Mouse (Mus musculus): ENCODE measurements around the gene Arid1b.

Gene Arid1b

DNA sequence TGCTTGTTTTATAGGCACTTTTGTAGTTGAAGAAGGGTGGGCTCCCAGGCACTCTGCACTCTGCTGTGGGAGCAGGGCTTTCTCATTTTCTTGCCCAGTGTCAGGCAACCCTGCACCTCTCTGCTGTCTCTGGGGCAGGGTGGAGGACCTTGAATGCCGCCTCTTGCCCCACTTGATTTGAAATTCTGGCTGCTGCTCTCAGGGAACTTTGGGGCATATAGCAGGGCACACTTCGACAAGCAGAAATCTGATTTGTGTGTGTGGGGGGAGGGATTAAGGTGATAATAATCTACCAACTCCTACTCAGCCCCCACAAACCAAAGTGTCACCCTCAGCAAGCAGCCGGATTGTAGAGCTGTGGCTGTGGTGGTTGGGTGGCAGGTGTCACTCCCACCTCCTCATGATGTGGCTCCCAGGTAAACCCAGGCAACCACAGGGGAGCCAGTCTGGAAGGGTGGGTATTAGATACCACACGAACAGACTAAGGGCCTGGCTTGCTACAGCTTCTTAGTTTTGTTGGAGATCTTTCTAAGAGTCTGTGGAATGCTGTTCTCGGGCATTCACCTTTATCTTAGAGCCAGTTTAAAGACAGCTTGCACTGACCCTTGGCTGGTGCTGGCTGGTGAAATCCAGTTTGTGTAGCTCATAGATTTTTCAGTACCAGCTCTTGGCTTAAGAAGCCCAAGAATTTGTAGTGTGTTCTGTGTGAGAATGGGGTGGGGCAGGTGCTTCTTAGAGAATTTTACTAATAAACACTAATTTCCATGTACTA is 131.1 kb downstream of the Arid1b start:
- no peak for DNase-seq

DNA sequence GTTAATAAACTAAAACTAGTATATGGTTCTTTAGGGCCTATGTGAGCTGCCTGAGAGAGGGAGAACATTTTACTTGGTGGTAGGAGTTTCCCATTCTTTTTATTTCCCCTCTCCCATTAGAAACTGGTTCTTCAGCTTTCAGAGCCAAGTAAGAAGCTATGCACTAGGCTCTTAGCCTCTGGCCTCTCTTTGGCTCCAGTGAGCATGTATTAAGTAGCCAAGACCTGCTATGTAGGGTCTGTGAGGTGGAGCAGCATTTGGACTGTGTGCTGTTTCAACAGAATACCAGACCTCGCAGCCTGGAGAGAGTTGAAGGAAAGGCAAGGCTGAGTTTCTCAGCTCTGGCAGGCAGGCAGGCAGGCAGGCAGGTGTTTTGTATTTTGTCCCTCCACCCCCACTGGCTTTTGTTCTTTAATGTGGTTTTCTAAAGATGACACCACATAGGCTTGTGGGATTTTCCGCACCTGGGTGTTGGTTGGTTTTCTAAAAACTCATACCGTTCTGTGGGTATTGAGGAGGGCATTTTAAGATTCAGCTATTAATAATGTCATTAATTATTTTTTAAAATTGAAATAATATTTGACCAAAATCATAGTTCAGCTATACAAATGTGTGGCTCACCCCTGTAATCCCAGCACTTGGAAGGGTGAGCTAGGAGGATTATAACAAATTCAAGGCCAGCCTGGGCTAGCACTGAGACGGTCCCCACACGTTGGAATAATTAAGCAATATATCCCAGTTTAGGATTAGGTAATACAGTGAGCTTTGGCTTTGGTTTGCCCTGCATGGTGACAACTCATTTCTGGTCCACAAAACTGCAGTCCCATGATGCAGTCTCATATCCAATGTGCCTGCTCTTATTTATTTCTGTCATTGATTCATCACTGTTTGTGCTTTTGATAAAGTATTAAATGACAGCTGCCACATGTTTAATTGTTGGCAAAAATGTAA is 132.0 kb downstream of the Arid1b start:
- no peak for DNase-seq

DNA sequence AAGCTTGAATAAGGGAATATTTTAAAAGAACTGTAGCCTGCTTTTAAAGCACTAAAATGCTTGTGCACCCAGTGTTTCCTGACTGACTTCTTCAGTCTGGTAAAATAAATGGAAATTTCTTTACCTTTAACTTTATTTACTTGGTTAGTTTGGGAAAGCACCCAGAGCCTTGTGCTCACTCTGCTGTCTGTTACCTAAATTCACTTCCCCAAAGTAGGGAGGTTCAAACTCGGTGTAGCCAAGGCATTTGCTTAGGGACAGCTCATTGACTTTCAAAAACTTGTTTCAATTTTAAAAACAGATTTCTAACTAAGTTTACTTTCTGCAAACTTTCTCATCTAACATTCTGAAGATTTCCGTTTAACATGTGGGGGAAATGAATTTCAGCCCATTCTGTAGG is 135.5 kb downstream of the Arid1b start:
- DNase-seq, result no peak

DNA sequence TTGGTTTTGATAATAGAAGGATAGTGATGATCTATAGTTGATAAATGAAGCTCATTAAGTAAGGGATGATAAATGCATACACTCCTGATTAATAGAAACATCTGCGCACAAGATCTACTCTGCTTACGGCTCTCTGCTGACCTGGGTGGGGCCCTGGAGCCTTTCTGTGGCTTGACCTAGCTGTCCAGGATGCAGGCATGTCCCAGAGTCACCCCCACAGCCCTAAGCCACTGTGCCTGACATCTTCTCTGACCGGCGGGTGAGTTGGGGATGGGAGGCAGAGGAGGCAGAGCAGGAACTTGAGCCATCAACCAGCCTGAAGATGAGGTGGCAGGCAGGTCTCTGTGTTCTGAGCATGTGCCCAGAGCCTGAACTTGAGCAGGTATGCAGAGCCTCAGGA is 136.0 kb downstream of the Arid1b start:
- DNase-seq, result no peak

DNA sequence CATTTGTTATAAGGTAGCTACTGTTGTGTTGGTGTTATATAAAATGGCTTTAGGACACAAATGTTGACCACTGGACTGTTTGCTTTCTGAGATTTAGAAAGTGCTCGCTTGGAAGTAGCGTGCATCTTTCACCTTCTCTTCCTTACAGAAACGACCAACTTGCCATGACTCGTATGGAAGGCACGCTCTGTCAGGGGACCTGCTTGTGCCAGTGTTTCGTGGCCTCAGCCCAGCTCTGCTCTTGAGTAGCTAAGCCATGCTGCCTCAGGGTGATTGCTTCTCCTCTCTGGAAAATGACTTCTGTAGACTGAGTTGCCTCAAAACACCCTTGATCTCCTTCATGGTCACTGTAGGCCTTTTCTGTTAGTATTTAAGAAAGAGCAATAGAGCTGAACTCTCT is 137.6 kb downstream of the Arid1b start:
- DNase-seq, result no peak

DNA sequence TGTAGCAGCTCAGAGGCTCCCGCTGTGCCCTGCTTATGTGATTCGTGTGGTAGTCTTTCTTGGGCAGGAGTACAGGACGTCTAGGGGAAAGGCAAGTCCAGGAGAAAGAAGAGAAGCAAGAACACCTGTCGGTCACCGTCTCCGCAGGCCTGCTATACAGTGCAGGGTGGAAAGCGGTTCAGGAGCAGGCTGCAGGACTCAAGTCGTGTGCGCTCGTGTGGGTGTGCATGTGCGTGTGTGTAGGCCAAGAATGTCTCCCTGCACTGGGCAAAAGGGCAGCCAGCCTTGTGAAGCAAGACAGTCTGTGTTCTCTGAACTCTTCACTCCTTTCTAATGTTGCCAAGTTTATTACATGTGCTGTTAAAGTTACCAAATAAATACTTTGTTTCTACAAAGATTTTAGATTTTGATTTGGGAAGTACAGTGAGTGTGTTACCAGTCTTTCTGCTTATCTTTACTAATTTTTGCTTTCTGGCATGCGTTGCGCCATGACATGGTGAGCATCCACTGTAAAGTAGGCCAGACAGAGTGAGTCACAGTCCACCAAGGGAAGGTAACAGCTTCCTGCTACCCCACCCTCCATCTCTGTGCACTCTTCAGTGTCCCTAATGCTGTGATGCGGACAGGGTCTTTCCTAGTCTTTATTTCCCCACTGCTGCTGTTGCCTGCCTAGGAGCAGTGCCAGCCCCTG is 138.3 kb downstream of the Arid1b start:
- DNase-seq, result no peak

DNA sequence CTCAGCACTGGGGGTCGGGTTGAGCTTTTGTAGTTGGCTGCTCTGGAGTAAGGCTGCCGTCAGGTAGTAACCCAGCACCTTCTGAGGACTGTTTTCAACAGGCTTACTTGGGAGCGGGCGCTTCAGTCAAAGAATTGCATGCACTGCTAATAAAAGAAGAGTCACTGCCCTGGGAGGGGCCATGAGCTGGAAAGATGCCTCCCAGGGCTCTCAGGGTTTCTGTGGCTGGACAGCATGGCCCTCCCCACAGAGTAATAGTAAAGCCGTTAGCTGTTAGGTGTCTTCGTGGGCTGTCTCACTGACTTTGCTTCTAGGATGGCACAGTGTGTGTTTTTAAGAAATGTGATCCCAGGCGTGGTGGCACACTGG is 138.8 kb downstream of the Arid1b start:
- no peak for DNase-seq

DNA sequence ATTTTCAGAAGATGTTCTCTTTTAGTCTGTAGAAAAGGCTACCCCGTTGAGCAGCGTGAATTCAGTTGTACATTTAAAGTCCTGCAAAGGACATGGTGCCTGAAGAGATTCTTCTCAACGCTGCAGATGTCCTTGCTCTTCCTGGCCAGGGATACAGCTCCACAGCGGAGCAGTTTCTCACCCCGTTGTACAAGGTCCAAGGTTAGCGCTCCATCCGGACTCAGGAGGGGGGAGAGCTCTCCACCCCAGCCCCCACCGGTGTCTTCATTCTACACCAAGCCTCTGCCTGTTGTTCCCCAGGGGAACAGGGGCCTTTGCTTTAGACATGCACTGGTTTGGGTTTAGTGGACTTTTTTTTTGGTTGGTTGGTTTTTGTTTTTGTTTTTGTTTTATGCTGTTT is 139.7 kb downstream of the Arid1b start:
- DNase-seq, result no peak

DNA sequence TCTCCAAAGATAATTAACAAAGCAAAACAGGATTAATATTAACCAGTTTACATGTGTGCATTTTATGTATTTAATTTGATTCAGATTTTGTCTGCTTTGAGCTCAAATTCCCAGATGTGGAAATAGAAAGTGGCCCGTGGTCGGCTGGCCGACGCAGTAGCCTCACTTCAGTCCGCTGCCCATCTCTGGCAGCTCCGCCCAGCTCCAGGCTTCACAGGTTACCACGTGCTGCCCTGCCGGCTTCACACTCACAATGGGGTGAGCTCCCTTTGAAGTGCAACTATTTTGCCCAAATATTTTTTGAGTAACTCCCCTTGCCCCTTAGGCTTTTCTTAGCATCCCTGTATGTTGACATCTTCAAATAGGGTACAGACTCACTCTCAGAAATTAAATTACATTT is 140.1 kb downstream of the Arid1b start:
- no peak for DNase-seq

DNA sequence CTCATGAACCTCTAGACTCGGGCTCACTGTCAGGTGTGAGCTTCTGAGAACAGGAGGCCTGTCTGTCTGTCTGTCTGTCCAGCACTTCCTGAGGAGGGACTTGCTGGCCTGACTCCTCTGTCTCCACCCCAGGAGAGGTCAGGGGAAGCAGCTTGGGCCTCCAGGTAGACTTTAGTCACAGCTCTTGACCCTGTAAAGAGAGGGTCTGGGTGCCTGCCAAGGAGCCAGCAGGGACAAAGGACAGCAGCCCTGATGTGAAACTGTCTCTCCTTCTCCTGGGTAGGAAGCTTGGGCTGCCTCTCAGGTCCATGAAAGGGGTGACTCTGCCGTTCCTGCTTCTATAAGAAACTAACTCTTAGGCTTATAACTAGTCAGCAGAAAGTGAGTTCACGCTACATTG is 143.8 kb downstream of the Arid1b start:
- DNase-seq, result no peak

DNA sequence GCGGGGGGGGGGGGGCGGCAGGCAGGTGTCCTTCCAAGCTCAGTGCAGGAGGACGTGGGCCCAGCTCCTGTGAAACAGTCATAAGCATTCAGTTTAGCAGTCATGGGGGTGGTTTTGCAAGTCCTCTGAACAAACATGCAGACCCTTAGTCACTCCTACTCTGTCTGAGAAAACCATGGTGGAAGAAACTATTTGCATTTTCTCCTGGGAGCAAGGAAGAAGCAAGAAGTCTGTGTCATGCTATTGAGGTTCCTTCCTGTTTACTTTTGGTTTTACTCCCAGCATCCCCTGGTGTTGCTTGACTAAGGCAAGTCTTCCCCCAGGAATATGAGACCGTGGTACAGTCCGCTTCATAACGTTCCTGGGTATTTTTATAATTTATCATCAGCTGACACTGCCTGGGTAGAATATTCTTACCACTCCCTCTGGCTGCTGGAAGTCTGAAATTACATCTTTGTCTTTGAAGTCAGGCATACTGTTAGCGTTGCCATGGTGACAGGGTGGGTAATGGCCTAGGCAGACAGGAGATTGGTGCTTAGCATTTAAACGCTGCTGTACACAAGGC is 144.6 kb downstream of the Arid1b start:
- peak; percentile 91 for DNase-seq

DNA sequence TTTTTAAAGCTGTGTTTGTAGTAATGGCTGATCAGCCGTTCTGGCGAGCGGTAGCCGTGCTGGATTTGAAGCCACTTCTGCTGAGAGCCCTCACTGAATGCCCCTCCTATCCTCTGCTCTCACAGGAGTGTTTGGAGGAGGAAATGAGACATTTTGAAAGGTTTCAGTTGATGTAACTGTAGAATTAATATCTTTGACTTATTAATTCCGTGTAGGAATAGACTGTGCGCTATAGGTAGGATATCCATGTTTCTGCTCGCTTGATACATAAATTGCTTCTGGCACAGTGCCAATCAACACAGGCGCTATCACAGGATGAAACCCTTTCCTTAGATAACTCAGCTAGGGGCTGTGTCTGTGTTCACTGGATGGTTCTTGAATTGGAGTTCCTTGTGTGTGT is 145.4 kb downstream of the Arid1b start:
- DNase-seq, result no peak

DNA sequence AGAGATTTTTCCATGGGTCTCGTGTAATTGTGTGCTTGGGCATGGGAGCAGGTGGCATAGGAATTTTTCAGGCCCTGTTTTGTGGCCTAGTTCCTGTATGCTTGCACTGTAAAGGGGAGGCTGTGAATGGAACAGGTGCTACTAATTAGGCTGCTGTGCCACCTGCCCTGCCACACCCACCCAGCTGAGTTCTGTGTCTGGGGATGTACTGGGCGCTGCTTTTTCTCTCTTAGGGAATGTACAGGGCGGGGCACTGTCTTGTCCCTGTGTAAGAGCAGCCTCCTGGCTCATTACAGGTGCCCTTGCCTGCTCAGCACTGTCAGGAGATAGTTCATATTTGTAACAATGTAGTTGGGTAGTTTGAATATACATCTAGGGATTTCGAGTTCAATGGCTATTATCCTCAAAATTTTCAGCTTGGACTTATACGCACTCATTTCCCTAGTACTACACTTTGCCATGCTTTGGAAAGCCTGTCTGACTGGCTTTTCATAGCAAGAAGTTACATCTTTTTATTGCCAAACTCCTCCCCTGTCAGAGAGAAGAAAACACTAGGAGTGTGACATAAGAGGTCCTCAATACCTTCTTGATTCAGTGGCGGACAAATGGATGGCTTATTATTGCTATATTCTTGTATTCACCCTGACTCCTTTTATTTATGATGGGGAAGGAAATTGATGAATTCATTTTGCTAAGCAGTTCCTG is 149.8 kb downstream of the Arid1b start:
- no peak for DNase-seq

DNA sequence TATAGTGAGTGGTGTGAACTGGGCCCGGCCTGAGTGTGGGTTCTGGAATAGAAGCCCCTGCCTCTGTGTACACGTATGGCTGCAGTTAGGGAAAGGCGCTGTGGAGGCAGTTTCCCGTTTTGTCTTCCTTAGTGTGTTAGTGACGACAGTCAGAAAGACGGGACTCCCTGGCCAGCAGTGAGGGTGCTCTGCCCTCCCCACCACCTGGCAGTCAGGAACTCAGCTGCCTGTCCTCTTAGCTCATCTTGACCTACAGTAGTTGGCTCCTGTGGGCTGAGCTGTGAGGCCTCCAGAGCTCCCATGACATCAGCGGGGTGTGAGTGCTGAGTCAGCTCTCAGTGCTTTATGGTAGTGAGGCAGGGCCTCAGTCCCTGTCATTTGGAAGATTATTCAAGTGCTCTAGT is 156.5 kb downstream of the Arid1b start:
- peak; percentile 35 for DNase-seq

DNA sequence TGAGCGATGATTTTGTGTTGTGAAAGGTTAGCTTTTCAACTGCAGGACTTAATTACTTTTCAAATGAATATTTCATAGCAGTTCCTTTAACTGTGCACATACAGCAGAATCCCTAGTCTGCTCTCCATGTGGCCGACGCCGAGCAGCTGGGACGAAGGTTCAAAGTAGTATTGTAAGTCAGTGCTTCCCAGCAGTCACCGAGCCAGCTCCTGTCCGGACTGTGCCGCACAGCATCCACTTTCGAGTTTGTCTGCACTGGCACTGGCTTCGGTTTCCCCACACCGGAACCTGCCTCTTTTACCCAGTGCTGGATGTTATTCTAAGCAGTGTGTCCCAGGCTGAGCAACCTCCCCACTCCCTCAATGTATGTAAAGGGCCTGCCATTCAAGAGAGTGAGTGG is 157.7 kb downstream of the Arid1b start:
- DNase-seq, result no peak

DNA sequence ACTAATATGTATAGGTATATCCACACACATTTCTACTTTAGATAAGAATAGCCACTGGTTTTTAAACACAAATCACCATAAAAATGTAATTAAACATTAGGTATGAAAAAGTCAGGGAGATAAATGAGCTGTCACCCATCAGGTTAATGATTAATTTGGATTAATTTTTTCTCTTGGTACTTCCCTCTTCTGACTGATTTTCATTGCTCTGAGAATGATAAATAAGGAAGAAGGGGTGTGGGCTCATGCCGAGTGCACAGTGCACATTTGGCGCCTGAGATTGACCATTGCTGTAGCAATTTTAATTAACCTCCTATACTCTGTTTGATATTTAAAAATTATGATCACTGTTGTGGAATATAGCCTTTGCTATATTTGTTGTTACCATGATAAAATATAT is 159.3 kb downstream of the Arid1b start:
- DNase-seq, result no peak

DNA sequence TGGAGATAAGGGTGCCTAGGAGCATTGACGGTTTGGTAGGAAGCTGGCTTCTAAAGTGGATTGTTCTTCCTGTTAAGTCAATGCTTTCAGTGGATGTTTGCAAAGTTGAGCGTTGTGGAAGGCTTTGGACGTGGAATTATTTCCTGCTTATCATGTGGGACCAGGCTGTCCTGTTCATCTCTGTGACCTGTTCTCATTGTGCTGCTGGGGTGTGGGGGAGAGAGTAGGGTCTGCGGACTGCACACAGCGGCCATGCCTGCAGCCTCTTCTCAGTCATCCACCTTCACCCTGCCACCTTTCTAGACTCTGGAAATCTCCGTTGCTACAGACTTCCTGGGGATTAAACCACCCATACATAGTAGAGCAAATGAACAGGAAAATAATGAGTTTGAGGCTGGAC is 160.2 kb downstream of the Arid1b start:
- DNase-seq, result no peak

DNA sequence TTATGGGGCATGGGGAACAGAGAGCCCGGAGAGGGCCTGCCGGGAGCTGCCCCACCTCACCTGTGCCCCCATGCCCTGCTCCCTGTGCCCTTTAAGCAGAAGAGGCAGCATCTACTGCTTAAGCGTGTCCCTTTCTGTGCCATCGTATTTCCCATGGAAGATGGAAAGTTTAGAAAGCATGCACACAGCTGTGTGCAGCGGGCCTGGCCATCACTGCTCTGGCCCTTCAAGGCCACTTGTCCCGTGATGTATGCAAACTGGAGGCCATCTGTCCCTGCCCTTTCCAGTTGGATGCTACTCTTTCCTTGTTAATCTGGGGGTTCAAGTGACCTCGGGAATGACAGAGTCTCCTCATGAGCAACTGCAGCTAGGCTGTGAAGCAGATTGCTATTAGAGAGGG is 163.5 kb downstream of the Arid1b start:
- DNase-seq, result no peak

DNA sequence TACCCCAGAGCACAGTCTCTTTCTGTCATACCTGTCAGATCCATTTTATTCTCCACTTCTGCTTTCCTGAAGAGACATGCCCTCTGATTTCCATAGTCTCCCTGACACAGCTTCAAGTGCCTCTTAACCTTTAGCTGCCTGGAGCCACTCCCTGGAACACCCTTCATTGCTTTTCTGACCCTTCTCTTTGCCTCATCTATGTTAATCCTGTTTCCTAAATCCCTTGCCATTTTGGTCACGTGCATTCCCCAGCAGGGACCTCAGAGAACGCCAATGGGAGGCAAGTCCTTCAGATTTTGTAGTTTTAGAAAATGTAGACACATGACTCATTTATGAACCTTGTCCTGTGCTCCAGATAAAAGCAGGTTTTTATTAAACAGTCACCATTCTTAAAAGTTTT is 168.4 kb downstream of the Arid1b start:
- no peak for DNase-seq

DNA sequence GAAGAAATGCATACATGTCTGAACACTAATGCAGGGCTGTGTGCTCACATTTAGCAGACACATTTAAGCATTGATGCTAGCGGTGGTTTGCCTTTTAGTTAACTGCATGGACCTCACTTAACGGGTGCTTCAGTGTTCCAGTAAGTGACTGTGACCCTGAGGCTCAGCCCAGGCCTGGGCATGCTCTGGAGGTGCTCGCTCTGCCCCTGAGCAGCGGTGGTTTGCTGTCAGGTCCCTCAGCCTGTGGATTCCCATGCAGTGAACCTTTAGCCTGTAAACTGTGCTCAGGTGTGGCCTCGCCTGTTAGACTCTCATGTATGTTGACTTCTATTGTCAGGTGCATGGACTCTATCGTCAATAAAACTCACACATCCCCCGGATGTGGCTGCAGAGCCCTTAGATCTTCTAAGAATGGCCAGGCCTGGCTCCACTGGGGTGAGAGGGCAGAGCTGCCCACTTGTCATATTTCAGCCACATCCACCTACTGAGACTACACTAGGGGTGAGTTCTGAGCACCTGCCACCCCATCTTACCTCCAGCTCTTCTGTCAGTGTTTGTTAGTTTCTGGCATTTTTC is 169.2 kb downstream of the Arid1b start:
- DNase-seq, result no peak

DNA sequence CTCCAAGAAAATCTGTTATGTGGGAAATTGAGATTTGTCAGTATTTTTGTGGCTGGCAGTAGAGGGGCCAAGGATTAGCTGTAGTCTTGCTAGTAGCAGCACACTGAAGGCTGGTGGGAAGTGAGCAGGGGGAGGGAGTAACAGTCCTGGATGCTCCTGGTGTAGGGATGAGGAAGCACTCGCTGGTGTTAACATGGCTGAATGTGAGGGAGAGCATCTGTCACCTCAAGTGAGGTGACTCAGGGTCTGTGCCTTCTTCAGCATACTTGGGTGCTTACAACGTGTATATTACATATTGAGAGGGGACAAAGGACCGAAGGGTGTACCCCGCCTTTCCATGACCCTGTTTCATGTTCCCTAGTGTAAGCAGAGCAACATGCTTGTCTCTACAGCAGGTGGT is 170.7 kb downstream of the Arid1b start:
- no peak for DNase-seq

DNA sequence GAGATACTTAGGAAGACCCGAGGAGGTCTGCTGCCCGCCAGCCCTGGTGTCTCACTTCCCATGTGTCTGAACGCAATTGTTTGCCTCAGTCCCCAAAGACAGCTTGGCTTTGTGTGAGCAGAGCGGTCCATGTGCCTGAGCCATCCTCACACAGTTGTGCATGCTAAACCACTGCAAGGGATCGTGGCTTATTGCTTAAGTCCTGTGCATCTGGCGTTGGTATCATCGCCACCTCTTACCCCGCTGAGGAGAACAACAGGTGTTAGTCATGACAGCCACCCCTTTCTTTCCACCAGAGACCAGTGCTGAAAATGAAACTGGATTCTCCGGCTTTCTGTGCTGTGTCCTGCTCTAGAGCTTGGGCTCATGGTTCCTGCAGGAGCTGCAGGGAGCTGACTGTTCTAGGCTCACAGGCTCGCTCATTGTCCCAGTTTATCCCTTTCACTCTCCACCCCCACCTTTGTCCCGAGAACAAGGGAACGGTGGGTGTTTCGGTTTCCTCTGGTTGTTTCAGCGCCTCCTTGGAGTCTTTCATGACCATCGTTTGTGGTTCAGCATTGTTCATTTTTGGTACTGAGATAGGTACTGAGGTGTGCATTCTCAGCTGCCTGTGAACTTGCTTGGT is 171.2 kb downstream of the Arid1b start:
- DNase-seq, result no peak
